Comparison of ENCODE assay signal across 18 mouse cellular contexts in genomic region chr1:59222101-59222825, GRCm38 (mm10). TPM values are rescaled to one million over a fixed set of nuclear protein-coding genes. Genes with fewer than 3 reads are reported as not detected.
DNase-seq lines count a peak whose midpoint lies in the region; ATAC-seq and TF ChIP-seq lines count a peak whose summit lies in the region.
"Had no signal": no experiment of that assay in that cellular context is flagged by ENCODE, and none has a peak within 500 bp of the region (broad histone marks: within the 10 kb centered on the region; RNA-seq: fewer than 3 reads in every experiment).

No protein-coding gene starts in this region.

- 88% methylated on average over 7 of the region's 7 CpGs for WGBS in heart, adult 2 months
- WGBS in neural tube, embryonic 15.5 days = 92% methylated on average over 7 of the region's 7 CpGs

- H3K4me3 ChIP-seq in heart, adult 2 months = no peak overlapping the region
- H3K4me3 ChIP-seq in neural tube, embryonic 15.5 days (replicated peaks) = no peak overlapping the region
- H3K4me3 ChIP-seq: hindbrain, embryonic 10.5 days; megakaryocyte, embryonic 14.5 days; midbrain, embryonic 15.5 days had no signal

- H3K27ac ChIP-seq in heart, adult 2 months = no peak overlapping the region
- no peak overlapping the region for H3K27ac ChIP-seq in neural tube, embryonic 15.5 days (replicated peaks)
- H3K27ac ChIP-seq: hindbrain, embryonic 10.5 days; midbrain, embryonic 15.5 days had no signal

- H3K9me3 ChIP-seq in neural tube, embryonic 15.5 days (replicated peaks) = no peaks in the 10 kb centered on the region
- H3K9me3 ChIP-seq: hindbrain, embryonic 10.5 days; megakaryocyte, embryonic 14.5 days; midbrain, embryonic 15.5 days had no signal

- H3K79me2 ChIP-seq in heart, adult 2 months (replicated peaks; ENCODE audit: control insufficient read depth, insufficient read depth, low read length) = no peaks in the 10 kb centered on the region

- no peaks in the 10 kb centered on the region for H3K27me3 ChIP-seq in heart, adult 2 months (ENCODE audit: control insufficient read depth, insufficient read depth, low read length)
- no peaks in the 10 kb centered on the region for H3K27me3 ChIP-seq in neural tube, embryonic 15.5 days (replicated peaks)
- H3K27me3 ChIP-seq: megakaryocyte, embryonic 14.5 days; midbrain, embryonic 15.5 days had no signal

- no peak overlapping the region for H3K4me2 ChIP-seq in neural tube, embryonic 15.5 days
- H3K4me2 ChIP-seq: liver, embryonic 11.5 days; midbrain, embryonic 15.5 days had no signal

- intact Hi-C loops in heart, adult 2 months (cut with DNase I) = no loop called here

- TF ChIP-seq EP300 in heart, adult 2 months (IDR thresholded peaks at IDR 0.05; ENCODE audit: insufficient read depth, low read depth, low read length) = no peak

- no peak for TF ChIP-seq POLR2A in heart, adult 2 months (IDR thresholded peaks at IDR 0.05; ENCODE audit: insufficient read depth, low read depth, low read length)

- H3K36me3 ChIP-seq in heart, adult 2 months (ENCODE audit: control insufficient read depth, insufficient read depth, low read length) = no peaks in the 10 kb centered on the region
- peaks cover 8% of the 10 kb centered on the region for H3K36me3 ChIP-seq in neural tube, embryonic 15.5 days
- H3K36me3 ChIP-seq: midbrain, embryonic 15.5 days had no signal

- H3K9ac ChIP-seq in heart, adult 2 months (ENCODE audit: low read depth, low read length) = no peak overlapping the region
- no peak overlapping the region for H3K9ac ChIP-seq in neural tube, embryonic 15.5 days (replicated peaks)
- H3K9ac ChIP-seq: midbrain, embryonic 15.5 days had no signal

- no peak for TF ChIP-seq CTCF in heart, adult 2 months (IDR thresholded peaks at IDR 0.05)

- peak; percentile 39 for DNase-seq in heart, adult 11 months
- no peak for DNase-seq in heart, adult 2 months
- DNase-seq in brain, embryonic 18.5 days (ENCODE audit: low read depth, low spot score) = peak; percentile 22
- peak; percentile 72 to 83 for DNase-seq in cerebellum, adult 18-20 months
- DNase-seq in cerebellum, postnatal 25 days = peak; percentile 68 to 72
- DNase-seq in kidney, adult 18-20 months = no peak
- DNase-seq: gastrocnemius, postnatal 10 days; kidney, adult 8-10 months; kidney, postnatal 25 days; lung, adult 18-20 months; retina, postnatal 1 day had no signal

- no peaks in the 10 kb centered on the region for H3K4me1 ChIP-seq in heart, adult 2 months (ENCODE audit: control insufficient read depth, insufficient read depth, low read length)
- H3K4me1 ChIP-seq in neural tube, embryonic 15.5 days = no peaks in the 10 kb centered on the region
- H3K4me1 ChIP-seq: midbrain, embryonic 15.5 days had no signal

- no peak for ATAC-seq in neural tube, embryonic 15.5 days (ENCODE audit: low FRiP score)
- ATAC-seq: midbrain, embryonic 15.5 days had no signal

RNA-seq across cellular contexts. Expression of gene Als2, which starts 14.8 kb away (rescaled TPM):
- 1 to 10 TPM; 9.8 to 9.9 TPM for total RNA-seq in heart, adult 2 months (2021)
- 2.8 and 4.7 TPM in 2 replicates for polyA plus RNA-seq in heart, adult 2 months (2012; rRNA removed)
- polyA plus RNA-seq in neural tube, embryonic 15.5 days (2015; fragmentation: Nextera tagmentation; extraction: Ambion mirVana) = 15.5 and 16.2 TPM in 2 replicates

RNA-seq across cellular contexts. Expression of gene Cdk15, which starts 34.4 kb away (rescaled TPM):
- under 1 TPM in 1 of 2 experiments, not detected in 1; 0.32 TPM for total RNA-seq in heart, adult 2 months (2021)
- not detected in 2 replicates for polyA plus RNA-seq in heart, adult 2 months (2012; rRNA removed)
- polyA plus RNA-seq in neural tube, embryonic 15.5 days (2015; fragmentation: Nextera tagmentation; extraction: Ambion mirVana) = 1.7 and 1.9 TPM in 2 replicates
- total RNA-seq: heart, adult 8-10 months had no signal
- polyA plus RNA-seq: heart, postnatal 0 days had no signal

RNA-seq across cellular contexts. Expression of gene Mpp4, which starts 59.1 kb away (rescaled TPM):
- total RNA-seq in heart, adult 2 months (2021) = not detected
- polyA plus RNA-seq in heart, adult 2 months (2012; rRNA removed) = 0.26 and 0.45 TPM in 2 replicates
- polyA plus RNA-seq in neural tube, embryonic 15.5 days (2015; fragmentation: Nextera tagmentation; extraction: Ambion mirVana) = 0.86 and 1.3 TPM in 2 replicates
- polyA plus RNA-seq: heart, postnatal 0 days had no signal

Comparison
In these comparisons a context has a peak if more than half of its experiments do, and no peak if none do; other contexts are left out.
1. DNase-seq: peak in heart, adult 11 months (single experiment), brain, embryonic 18.5 days (single experiment), cerebellum, adult 18-20 months (2 of 2) and cerebellum, postnatal 25 days (2 of 2); none in heart, adult 2 months (0 of 2) and kidney, adult 18-20 months (single experiment).